Mouse (Mus musculus) midbrain, postnatal 0 days (tissue): ENCODE data around the gene Rabep2. TPM values are rescaled to one million over a fixed set of nuclear protein-coding genes. Genes with fewer than 3 reads are reported as not detected.
A peak's percentile ranks its signal among the peaks of the same experiment; 100 is the strongest.
"Not testable (repeated sequence)": the region's sequence is repeated elsewhere in the genome, so short reads cannot be mapped to it uniquely, and the experiment has no call there.

Experiments used
- ATAC-seq: fragments of 200-750 bp; cut with Nextera tagmentation; 2 replicates; pipeline ENCODE4 v1.8.0; 2017; ENCODE audit warnings: moderate number of reproducible peaks, mild to moderate bottlenecking, moderate TSS enrichment, moderate library complexity; ENCODE audit not compliant: low FRiP score
- DNase-seq: peaks from one replicate; pipeline ENCODE4 v3.0.0-alpha.2; 2015; ENCODE audit warnings: low spot score
- H3K27ac ChIP-seq: fragments of 300-500 bp; sonication (generic); 2 replicates; pipeline ENCODE4 v1.5.1; 2014; ENCODE audit warnings: low read depth, mild to moderate bottlenecking, low read length, mixed read lengths
- H3K27me3 ChIP-seq: fragments of 300-500 bp; sonication (generic); 2 replicates; pipeline ENCODE4 v1.6.1; 2014; ENCODE audit warnings: low read length, control low read depth, mixed read lengths; ENCODE audit not compliant: insufficient read depth
- H3K36me3 ChIP-seq: fragments of 300-500 bp; sonication (generic); 2 replicates; pipeline ENCODE4 v1.6.1; 2014; ENCODE audit warnings: low read length, control low read depth, mixed read lengths; ENCODE audit not compliant: insufficient read depth
- H3K4me1 ChIP-seq: fragments of 300-500 bp; sonication (generic); 2 replicates; pipeline ENCODE4 v1.6.1; 2014; ENCODE audit warnings: mild to moderate bottlenecking, control low read depth, antibody characterized with exemption, low read length, mixed read lengths; ENCODE audit not compliant: insufficient read depth
- H3K4me2 ChIP-seq: fragments of 300-500 bp; sonication (generic); 2 replicates; pipeline ENCODE4 v1.6.1; 2014; ENCODE audit warnings: low read depth, mild to moderate bottlenecking, low read length, mixed read lengths; ENCODE audit not compliant: poor library complexity, severe bottlenecking
- H3K4me3 ChIP-seq: fragments of 300-500 bp; sonication (generic); 2 replicates; pipeline ENCODE4 v1.5.1; 2014; ENCODE audit warnings: low read depth, mild to moderate bottlenecking, low read length, moderate library complexity
- H3K9ac ChIP-seq: fragments of 300-500 bp; sonication (generic); replicated peaks from 2 replicates; pipeline ENCODE4 v1.6.1; 2014; ENCODE audit warnings: mild to moderate bottlenecking, low read length, moderate library complexity, mixed read lengths; ENCODE audit not compliant: poor library complexity, severe bottlenecking
- H3K9me3 ChIP-seq: fragments of 300-500 bp; sonication (generic); 2 replicates; pipeline ENCODE4 v1.6.1; 2016; ENCODE audit warnings: low read length, control low read depth
- CTCF ChIP-seq: IDR thresholded peaks from 2 replicates; pipeline ENCODE4 v1.5.1; 2016; ENCODE audit warnings: antibody characterized with exemption, mild to moderate bottlenecking
- WGBS: fragments of 180-500 bp; shearing (Covaris S2); extraction: QIAGEN DNeasy Blood & Tissue Kit; methylation state at CpG from one replicate; pipeline ENCODE4 v1.1.7; 2014; 5-methylcytosine and 5-hydroxymethylcytosine counted together
- polyA plus RNA-seq: library from polyadenylated mRNA; unstranded; fragments of >200 nt; fragmentation: Nextera tagmentation; extraction: Ambion mirVana; gene quantifications from 2 replicates; pipeline ENCODE4 v1.2.1, GENCODE M21; 2015
- total RNA-seq: library from RNA; depleted of rRNA; stranded (reverse); fragments of >200 nt; gene quantifications from 2 replicates; pipeline ENCODE4 v1.2.3, GENCODE M21; 2014

Rabep2 gene
- total and polyA plus RNA-seq, 2 experiments from 2014 or later, result 18.5 to 21.0 TPM

DNA sequence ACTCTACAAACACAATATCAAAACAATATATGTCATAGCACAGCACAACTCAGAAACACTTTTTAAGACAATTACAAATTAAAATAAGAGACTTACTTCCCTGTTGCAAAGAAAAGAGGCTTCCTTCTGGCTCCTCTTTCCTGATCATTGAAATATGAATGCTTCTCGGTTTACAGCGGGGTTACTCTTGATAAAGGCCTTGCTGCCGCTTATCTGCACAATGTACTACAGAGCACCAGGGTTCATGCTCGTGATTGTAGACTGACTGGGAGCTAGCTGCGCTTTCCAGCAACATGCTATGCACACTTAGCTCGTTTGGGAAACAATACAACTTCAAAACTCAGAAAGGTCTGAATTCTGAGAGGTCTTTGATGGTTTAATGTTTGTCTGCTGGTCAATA, 31.3 kb upstream of the Rabep2 start:
- no peak overlapping the region for H3K27ac ChIP-seq
- no peaks in the 10 kb centered on the region for H3K36me3 ChIP-seq
- no peaks in the 10 kb centered on the region for H3K4me1 ChIP-seq
- ATAC-seq (no peak), DNase-seq (no peak)
- 57% methylated on average over 6 of the region's 6 CpGs for WGBS
- no peak overlapping the region for H3K9ac ChIP-seq
- no peak overlapping the region for H3K4me3 ChIP-seq
- peak overlapping the region; percentile 20; the same call in 1 of the 2 replicates for H3K4me2 ChIP-seq
- no peaks in the 10 kb centered on the region for H3K27me3 ChIP-seq
- no peak for TF ChIP-seq CTCF
- H3K9me3 ChIP-seq, result no peaks in the 10 kb centered on the region

DNA sequence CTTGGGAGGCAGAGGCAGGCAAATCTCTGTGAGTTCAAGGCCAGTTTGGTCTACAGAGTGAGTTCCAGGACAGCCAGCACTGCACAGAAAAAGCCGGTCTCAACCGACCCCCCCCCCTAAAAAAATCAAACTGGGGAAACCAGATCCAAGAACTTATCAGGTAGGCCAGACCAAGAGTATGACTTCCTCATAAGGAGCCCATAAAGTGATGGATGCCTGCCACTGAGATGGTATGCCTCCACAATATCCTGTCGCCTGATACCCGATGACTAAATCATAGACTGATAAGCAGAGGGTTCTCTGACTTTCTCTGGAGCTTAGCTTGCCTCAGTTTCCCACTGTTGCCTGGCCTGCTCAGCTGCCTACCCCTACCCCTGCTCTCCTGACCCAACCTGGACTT, 30.7 kb upstream of the Rabep2 start:
- ATAC-seq (no peak), DNase-seq (no peak)
- Histone ChIP-seq H3K36me3 (no peaks in the 10 kb centered on the region), H3K9ac (no peak overlapping the region), H3K4me2 (no peak overlapping the region), H3K27ac (no peak overlapping the region), H3K27me3 (no peaks in the 10 kb centered on the region), H3K4me1 (no peaks in the 10 kb centered on the region), H3K9me3 (no peaks in the 10 kb centered on the region), H3K4me3 (no peak overlapping the region)
- 93% methylated on average over 4 of the region's 4 CpGs for whole genome bisulfite sequencing
- TF ChIP-seq CTCF, result no peak

DNA sequence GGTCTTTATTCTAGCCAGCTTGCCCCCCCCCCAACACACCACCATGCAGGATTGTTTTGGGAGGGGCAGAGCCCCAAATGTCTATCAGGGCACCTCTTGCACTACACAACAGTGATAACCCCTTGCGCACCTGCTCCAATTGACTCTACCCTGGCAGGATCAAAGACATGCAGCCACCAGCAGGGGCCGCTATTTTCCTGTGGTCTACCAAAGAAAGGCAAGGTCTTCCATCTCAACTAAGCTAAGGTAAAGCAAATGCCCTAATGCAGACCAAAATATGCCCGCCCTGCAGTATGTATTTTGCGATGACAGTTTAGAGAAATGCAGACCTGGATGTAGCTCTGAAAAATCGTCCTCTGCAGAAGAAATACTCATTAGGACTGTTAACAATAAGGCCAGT, 29.0 kb upstream of the Rabep2 start:
- TF ChIP-seq CTCF, result peak; percentile 88
- Histone ChIP-seq H3K9me3 (no peaks in the 10 kb centered on the region), H3K27ac (no peak overlapping the region), H3K36me3 (no peaks in the 10 kb centered on the region), H3K27me3 (no peaks in the 10 kb centered on the region), H3K4me1 (no peaks in the 10 kb centered on the region), H3K9ac (no peak overlapping the region), H3K4me3 (no peak overlapping the region), H3K4me2 (no peak overlapping the region)
- 13% methylated on average over 5 of the region's 5 CpGs for WGBS
- peak; percentile 75 for DNase-seq
- no peak for ATAC-seq

GRCm38 (mm10) chr7:126402518-126402917, 26.0 kb upstream of the Rabep2 start:
- not testable (repeated sequence) for H3K9me3 ChIP-seq, H3K27me3 ChIP-seq, H3K4me3 ChIP-seq, H3K4me2 ChIP-seq, H3K27ac ChIP-seq, H3K4me1 ChIP-seq, DNase-seq, H3K9ac ChIP-seq, ATAC-seq, H3K36me3 ChIP-seq
- WGBS, result 82% methylated on average over 7 of the region's 8 CpGs

GRCm38 (mm10) chr7:126408686-126409085, 19.9 kb upstream of the Rabep2 start:
- H3K27me3 ChIP-seq, result no peaks in the 10 kb centered on the region
- H3K9me3 ChIP-seq, result no peaks in the 10 kb centered on the region
- ATAC-seq, result no peak

DNA sequence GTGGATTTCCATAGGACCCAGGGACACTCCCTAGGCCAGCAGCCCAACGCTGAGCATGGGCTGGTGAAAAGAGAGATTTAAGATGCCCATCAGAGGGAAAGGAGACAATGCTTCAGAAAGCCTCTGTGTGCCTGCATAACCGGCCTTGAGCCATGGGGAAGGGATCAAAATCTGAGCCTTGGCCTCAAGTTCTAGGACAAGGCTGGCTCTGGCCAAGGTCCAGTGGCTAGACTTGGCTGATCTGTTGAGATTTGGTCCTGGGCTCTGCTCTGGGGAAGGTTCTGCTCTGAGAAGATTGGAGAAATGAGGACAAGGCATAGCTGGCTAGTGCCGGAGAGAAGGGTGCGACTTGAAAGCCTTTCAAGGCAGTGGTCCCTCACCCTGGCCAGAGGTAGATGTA, 17.5 kb upstream of the Rabep2 start:
- H3K36me3 ChIP-seq, result no peaks in the 10 kb centered on the region
- no peak overlapping the region for H3K4me2 ChIP-seq
- ATAC-seq (no peak), DNase-seq (no peak)
- no peak overlapping the region for H3K27ac ChIP-seq
- no peaks in the 10 kb centered on the region for H3K27me3 ChIP-seq
- 84% methylated on average over 4 of the region's 4 CpGs for WGBS
- H3K9me3 ChIP-seq, result no peaks in the 10 kb centered on the region
- no peak overlapping the region for H3K9ac ChIP-seq
- no peaks in the 10 kb centered on the region for H3K4me1 ChIP-seq
- H3K4me3 ChIP-seq, result no peak overlapping the region
- TF ChIP-seq CTCF, result no peak

More at GRCm38 (mm10) chr7:126408686-126409085, 19.9 kb upstream of the Rabep2 start:
- no peak overlapping the region for H3K27ac ChIP-seq
- no peak overlapping the region for H3K4me3 ChIP-seq
- H3K4me2 ChIP-seq, result no peak overlapping the region
- 76% methylated on average over 2 of the region's 2 CpGs for WGBS
- no peaks in the 10 kb centered on the region for H3K36me3 ChIP-seq
- H3K9ac ChIP-seq, result no peak overlapping the region
- no peak for DNase-seq
- no peaks in the 10 kb centered on the region for H3K4me1 ChIP-seq
- no peak for TF ChIP-seq CTCF
